22 mouse cellular contexts compared by ENCODE assay signal in genomic region chr15:56008603-56009174, GRCm38 (mm10).
"Had no signal": no experiment of that assay in that cellular context is flagged by ENCODE, and none has a peak within 500 bp of the region (broad histone marks: within the 10 kb centered on the region; RNA-seq: fewer than 3 reads in every experiment).

No protein-coding gene starts in this region.

- H3K36me3 ChIP-seq: limb, embryonic 10.5 days; limb, embryonic 13.5 days; liver, embryonic 12.5 days; liver, embryonic 15.5 days; lung, embryonic 15.5 days; neural tube, embryonic 12.5 days; neural tube, embryonic 15.5 days had no signal

- ATAC-seq: intestine, embryonic 16.5 days; liver, embryonic 12.5 days had no signal

- DNase-seq: kidney, adult 18-20 months; kidney, adult 9 months; kidney, postnatal 14 days; layer of hippocampus, adult 9-11 months; liver; lung, adult 18-20 months; lung, postnatal 10 days; lung, postnatal 36 days; right cerebral cortex, adult 18-20 months; right cerebral cortex, postnatal 14 days; right cerebral cortex, postnatal 4 days; thymus, postnatal 25 days had no signal

- H3K4me2 ChIP-seq: limb, embryonic 13.5 days; liver, embryonic 12.5 days; liver, embryonic 15.5 days; lung, embryonic 15.5 days; neural tube, embryonic 12.5 days; neural tube, embryonic 15.5 days had no signal

- H3K9me3 ChIP-seq: limb, embryonic 10.5 days; limb, embryonic 13.5 days; liver, embryonic 12.5 days; liver, embryonic 15.5 days; lung, embryonic 15.5 days; megakaryocyte, embryonic 14.5 days; neural tube, embryonic 12.5 days; neural tube, embryonic 15.5 days had no signal

- H3K4me1 ChIP-seq: limb, embryonic 10.5 days; limb, embryonic 13.5 days; liver, embryonic 12.5 days; liver, embryonic 15.5 days; lung, embryonic 15.5 days; megakaryocyte, embryonic 14.5 days; neural tube, embryonic 12.5 days; neural tube, embryonic 15.5 days had no signal

- H3K4me3 ChIP-seq: layer of hippocampus, adult 2 months; limb, embryonic 10.5 days; limb, embryonic 13.5 days; liver, embryonic 12.5 days; liver, embryonic 15.5 days; lung, embryonic 15.5 days; megakaryocyte, embryonic 14.5 days; neural tube, embryonic 12.5 days; neural tube, embryonic 15.5 days had no signal

- H3K27ac ChIP-seq: layer of hippocampus, adult 2 months; limb, embryonic 10.5 days; limb, embryonic 13.5 days; liver, embryonic 12.5 days; liver, embryonic 15.5 days; lung, embryonic 15.5 days; neural tube, embryonic 12.5 days; neural tube, embryonic 15.5 days had no signal

- H3K9ac ChIP-seq: limb, embryonic 13.5 days; liver, embryonic 12.5 days; liver, embryonic 15.5 days; lung, embryonic 15.5 days; neural tube, embryonic 12.5 days; neural tube, embryonic 15.5 days had no signal

- H3K27me3 ChIP-seq: limb, embryonic 13.5 days; liver, embryonic 12.5 days; liver, embryonic 15.5 days; lung, embryonic 15.5 days; megakaryocyte, embryonic 14.5 days; neural tube, embryonic 12.5 days; neural tube, embryonic 15.5 days had no signal
